Mouse (Mus musculus) telencephalon, adult 2 months (tissue): ENCODE data around the gene Gm8677.
"Not testable (repeated sequence)": the region's sequence is repeated elsewhere in the genome, so short reads cannot be mapped to it uniquely, and the experiment has no call there.

Experiments
- DNase-seq: peaks from one replicate; pipeline ENCODE4 v3.0.0-alpha.2; 2011; ENCODE audit warnings: low read depth, low spot score

The Gm8677 gene

DNA sequence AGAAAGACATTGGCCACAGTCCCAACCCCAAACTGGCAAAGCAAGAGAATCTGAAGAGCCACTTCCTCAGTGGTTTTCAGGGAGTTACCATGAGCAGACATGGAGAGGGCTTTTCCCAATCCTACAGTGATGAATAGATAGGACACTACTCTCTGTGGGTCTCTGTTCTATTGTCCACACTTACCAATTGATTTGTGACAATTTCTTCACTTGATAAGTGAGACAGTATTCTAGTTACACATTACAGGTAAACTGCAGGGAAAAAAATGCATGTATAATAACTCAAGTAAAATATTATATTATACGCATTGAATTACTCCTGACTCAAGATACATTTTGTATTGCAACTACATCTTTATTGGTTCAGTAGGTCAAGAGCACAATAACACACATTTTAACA lies at the start of gene Gm8677:
Gene Gm8677, minus strand, starts transcription at position 101 of the 400 bp plus-strand sequence.
- DNase-seq: not testable (repeated sequence)

DNA sequence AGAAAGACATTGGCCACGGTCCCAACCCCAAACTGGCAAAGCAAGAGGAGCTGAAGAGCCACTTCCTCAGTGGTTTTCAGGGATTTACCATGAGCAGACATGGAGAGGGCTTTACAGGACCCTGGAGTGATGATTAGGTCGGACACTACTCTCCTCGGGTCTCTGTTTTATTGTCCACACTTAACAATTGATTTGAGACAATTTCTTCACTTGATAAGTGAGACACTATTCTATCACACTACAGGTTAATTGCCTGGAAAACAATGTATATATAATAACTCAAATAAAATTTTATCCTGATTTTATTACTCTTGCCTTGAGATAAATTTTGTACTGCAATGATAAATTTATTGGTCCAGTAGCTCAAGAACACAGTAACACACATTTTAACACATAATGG lies 30.6 kb upstream of the Gm8677 start, which contains the start of gene Gm4201:
Gene Gm4201, minus strand, starts transcription at position 101 of the 400 bp plus-strand sequence.
- DNase-seq: not testable (repeated sequence)

DNA sequence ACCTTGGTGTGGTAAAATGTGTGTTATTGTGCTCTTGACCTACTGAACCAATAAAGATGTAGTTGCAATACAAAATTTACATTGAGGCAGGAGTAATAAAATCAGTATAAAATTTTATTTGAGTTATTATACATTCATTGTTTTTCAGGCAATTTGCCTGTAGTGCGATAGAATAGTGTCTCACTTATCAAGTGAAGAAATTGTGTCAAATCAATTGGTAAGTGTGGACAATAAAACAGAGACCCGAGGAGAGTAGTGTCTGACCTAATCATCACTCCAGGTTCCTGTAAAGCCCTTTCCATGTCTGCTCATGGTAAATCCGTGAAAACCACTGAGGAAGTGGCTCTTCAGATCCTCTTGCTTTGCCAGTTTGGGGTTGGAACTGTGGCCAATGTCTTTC lies 12.0 kb downstream of the Gm8677 start, which contains the start of gene Vmn1r152:
Gene Vmn1r152, plus strand, starts transcription at position 301 of the 400 bp plus-strand sequence.
- not testable (repeated sequence) for DNase-seq

DNA sequence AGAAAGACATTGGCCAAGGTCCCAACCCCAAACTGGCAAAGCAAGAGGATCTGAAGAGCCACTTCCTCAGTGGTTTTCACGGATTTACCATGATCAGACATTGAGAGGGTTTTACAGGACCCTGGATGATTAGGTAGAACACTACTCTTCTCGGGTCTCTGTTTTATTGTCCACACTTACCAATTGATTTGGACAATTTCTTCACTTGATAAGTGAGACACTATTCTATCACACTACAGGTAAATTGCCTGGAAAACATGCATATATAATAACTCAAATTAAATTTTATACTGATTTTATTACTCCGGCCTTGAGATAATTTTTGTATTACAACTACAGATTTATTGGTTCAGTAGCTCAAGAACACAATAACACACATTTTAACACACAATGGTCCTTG lies 35.1 kb downstream of the Gm8677 start, which contains the start of gene Vmn1r151:
Gene Vmn1r151, minus strand, starts transcription at position 101 of the 400 bp plus-strand sequence.
- not testable (repeated sequence) for DNase-seq
